Mouse (Mus musculus): ENCODE results near the gene Plbd1. TPM values are rescaled to one million over a fixed set of nuclear protein-coding genes. Genes with fewer than 3 reads are reported as not detected.

The Plbd1 gene
- total RNA-seq, 2 experiments from 2014 or later, result 13.0 to 28.1 TPM

DNA sequence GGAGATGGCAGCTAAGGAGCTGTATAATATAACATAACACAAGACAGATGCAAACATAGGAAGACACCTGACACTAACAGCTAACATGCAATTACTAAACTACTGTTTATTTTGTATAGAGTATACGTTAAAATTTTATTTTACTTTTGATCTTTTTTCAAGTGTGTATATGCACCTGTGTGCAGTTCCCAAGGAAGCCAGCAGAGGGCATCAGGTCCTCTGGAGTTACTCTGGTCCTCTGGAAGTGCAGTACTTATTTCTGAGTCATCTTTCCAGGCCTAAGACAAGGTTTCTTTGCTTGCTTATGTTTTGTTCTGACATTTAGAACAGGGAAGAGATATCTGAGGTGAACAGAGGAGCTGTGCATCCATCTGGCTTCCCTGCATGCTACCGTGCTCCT lies 17.6 kb downstream of the Plbd1 start:
- intact Hi-C loops (cut with DNase I), result no loop called here
- no peak overlapping the region for H3K27ac ChIP-seq
- TF ChIP-seq CTCF (IDR thresholded peaks at IDR 0.05), result peak; percentile 50
- no peak for DNase-seq
- no peak overlapping the region for H3K4me3 ChIP-seq

GRCm38 (mm10) chr6:136634982-136635381 lies 26.7 kb downstream of the Plbd1 start:
- intact Hi-C loops (cut with DNase I), result no loop called here
- DNase-seq, result no peak
- no peak overlapping the region for H3K4me3 ChIP-seq
- no peak overlapping the region for H3K27ac ChIP-seq
- peak; percentile 13; the same call in 1 of the 2 replicates for TF ChIP-seq CTCF (IDR thresholded peaks at IDR 0.05)

GRCm38 (mm10) chr6:136633719-136634118 lies 28.0 kb downstream of the Plbd1 start:
- intact Hi-C loops (cut with DNase I), result no loop called here
- no peak for DNase-seq
- Histone ChIP-seq H3K27ac (no peak overlapping the region), H3K4me3 (no peak overlapping the region)
- no peak for TF ChIP-seq CTCF (IDR thresholded peaks at IDR 0.05)

GRCm38 (mm10) chr6:136633154-136633553 lies 28.6 kb downstream of the Plbd1 start:
- TF ChIP-seq CTCF (IDR thresholded peaks at IDR 0.05), result no peak

GRCm38 (mm10) chr6:136631945-136632534 lies 29.7 kb downstream of the Plbd1 start:
- no peak for TF ChIP-seq CTCF (IDR thresholded peaks at IDR 0.05)
- Histone ChIP-seq H3K27ac (no peak overlapping the region), H3K4me3 (no peak overlapping the region)
- intact Hi-C loops (cut with DNase I), result no loop called here
- DNase-seq, result no peak

More at GRCm38 (mm10) chr6:136633154-136633553, 28.6 kb downstream of the Plbd1 start:
- intact Hi-C loops (cut with DNase I), result no loop called here
- no peak overlapping the region for H3K27ac ChIP-seq
- no peak overlapping the region for H3K4me3 ChIP-seq
- no peak for DNase-seq

GRCm38 (mm10) chr6:136631519-136631918 lies 30.2 kb downstream of the Plbd1 start:
- DNase-seq, result no peak
- H3K4me3 ChIP-seq, result no peak overlapping the region
- H3K27ac ChIP-seq, result no peak overlapping the region
- intact Hi-C loops (cut with DNase I), result no loop called here
- no peak for TF ChIP-seq CTCF (IDR thresholded peaks at IDR 0.05)

DNA sequence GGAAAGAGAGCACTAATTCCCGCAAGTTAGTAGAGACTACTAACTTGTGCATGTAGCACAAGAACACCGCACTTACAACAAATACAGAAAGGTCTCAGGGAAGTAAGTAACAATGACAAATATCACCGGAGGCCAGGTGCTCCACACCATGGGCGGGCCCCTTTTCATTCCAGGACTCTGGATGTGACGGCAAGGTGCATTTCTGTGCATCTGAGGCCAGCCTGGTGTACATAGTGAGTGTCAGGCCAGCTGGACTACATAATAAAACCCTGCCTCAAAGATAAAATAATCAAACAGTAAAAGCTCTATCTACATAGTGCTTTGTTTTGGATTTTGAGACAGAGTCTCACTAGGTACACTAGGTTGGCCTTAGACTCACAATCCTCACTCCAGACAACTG lies 32.1 kb downstream of the Plbd1 start:
- no peak for TF ChIP-seq CTCF (IDR thresholded peaks at IDR 0.05)

DNA sequence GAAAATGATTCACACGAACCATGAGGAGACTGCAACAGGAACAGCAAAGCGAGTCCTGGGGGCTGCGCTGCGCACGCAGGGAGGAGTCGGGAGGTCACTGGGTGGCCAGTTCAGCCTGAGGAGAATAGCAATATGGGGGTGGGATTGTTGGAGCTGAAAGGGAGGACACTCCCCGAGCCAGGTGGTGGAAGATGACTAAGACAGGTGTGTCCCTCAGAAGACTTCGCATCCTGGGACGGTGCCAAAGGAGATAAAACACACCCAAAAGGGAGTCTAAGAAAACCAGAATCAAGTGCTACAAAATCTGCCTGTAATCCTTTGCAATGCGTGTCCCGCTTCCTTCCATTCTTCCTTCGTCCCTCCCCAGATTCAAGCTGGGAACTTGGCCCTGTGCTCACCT lies 36.3 kb downstream of the Plbd1 start:
- H3K4me3 ChIP-seq, result no peak overlapping the region
- no peak overlapping the region for H3K27ac ChIP-seq
- no peak for DNase-seq
- intact Hi-C loops (cut with DNase I), result no loop called here
- no peak for TF ChIP-seq CTCF (IDR thresholded peaks at IDR 0.05)

More for the DNA sequence above, 32.1 kb downstream of the Plbd1 start:
- DNase-seq, result no peak
- intact Hi-C loops (cut with DNase I), result no loop called here
- Histone ChIP-seq H3K27ac (no peak overlapping the region), H3K4me3 (no peak overlapping the region)

- Histone ChIP-seq H3K27ac (no peak overlapping the region), H3K4me3 (peak overlapping the region; percentile 23; the same call in 1 of the 2 replicates)
- intact Hi-C loops (cut with DNase I), result loop anchor here (1.0 to 5.0 kb wide), 2 partner anchors 102 to 122 kb away; no protein-coding TSS in a partner anchor
- DNase-seq, result peak; percentile 78
- peak; percentile 87 for TF ChIP-seq CTCF (IDR thresholded peaks at IDR 0.05)
These were observed 41.2 kb downstream of the Plbd1 start for GRCm38 (mm10) chr6:136620361-136621139.

DNA sequence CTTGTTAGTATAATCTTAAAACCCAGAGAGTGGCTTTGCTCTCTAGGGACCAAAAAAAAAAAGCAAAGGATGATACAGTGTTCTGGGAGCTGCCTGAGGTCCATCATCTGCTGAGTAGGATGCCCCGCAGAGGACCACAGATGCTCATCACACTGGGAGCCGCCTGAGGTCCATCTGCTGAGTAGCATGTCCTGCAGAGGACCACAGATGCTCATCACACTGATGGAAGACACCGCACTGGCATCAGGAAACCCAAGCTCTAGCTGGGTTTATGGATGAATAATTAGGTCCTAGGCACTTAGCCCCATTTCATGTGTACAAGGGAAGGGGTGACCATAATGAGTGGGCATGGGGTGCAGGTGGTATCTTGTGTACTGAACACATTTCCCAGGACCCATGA lies 47.6 kb downstream of the Plbd1 start:
- intact Hi-C loops (cut with DNase I), result no loop called here
- no peak overlapping the region for H3K27ac ChIP-seq
- no peak for DNase-seq

DNA sequence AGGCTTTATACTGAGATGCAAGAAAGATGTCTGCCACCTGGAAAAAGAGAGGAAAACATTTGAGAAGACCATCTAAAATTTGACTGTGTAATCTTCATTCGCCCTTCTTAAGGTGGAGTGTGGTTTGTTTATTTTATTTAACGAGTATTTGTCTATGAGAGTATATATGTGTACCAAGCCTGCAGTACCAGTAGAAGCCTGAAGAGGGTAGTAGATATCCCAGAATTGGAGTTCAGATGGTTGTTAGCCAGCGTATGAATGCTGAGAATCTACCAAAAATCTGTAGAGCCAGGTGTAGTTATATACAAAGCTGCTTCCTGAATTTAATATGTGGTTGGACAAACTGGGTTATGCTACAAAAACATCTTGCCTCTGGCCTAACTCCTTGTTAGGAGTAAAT lies 49.4 kb downstream of the Plbd1 start:
- intact Hi-C loops (cut with DNase I), result no loop called here
- no peak overlapping the region for H3K4me3 ChIP-seq
- DNase-seq, result no peak
- no peak overlapping the region for H3K27ac ChIP-seq
- TF ChIP-seq CTCF (IDR thresholded peaks at IDR 0.05), result peak; percentile 38

More for the DNA sequence above, 47.6 kb downstream of the Plbd1 start:
- no peak for TF ChIP-seq CTCF (IDR thresholded peaks at IDR 0.05)
- H3K4me3 ChIP-seq, result no peak overlapping the region

GRCm38 (mm10) chr6:136611351-136612215 lies 50.1 kb downstream of the Plbd1 start:
- Histone ChIP-seq H3K4me3 (no peak overlapping the region), H3K27ac (no peak overlapping the region)
- intact Hi-C loops (cut with DNase I), result no loop called here
- DNase-seq, result peak; percentile 34
- no peak for TF ChIP-seq CTCF (IDR thresholded peaks at IDR 0.05)

All from gastrocnemius, adult 2 months (tissue).